Mouse (Mus musculus) forebrain, embryonic 13.5 days (tissue): ENCODE results near the gene 1110051M20Rik. TPM values are rescaled to one million over a fixed set of nuclear protein-coding genes. Genes with fewer than 3 reads are reported as not detected.

ENCODE experiments used
- ATAC-seq: fragments of 200-750 bp; cut with Nextera tagmentation; 2 replicates; pipeline ENCODE4 v1.8.0; 2017
- H3K27ac ChIP-seq: fragments of 300-500 bp; sonication (generic); 2 replicates; pipeline ENCODE4 v1.5.1; 2015; ENCODE audit warnings: inconsistent platforms, mild to moderate bottlenecking, moderate library complexity
- H3K27me3 ChIP-seq: fragments of 300-500 bp; sonication (generic); 2 replicates; pipeline ENCODE4 v1.6.1; 2015; ENCODE audit warnings: mild to moderate bottlenecking, inconsistent platforms
- H3K36me3 ChIP-seq: fragments of 300-500 bp; sonication (generic); 2 replicates; pipeline ENCODE4 v1.6.1; 2015; ENCODE audit warnings: mild to moderate bottlenecking, inconsistent platforms; ENCODE audit not compliant: poor library complexity, severe bottlenecking
- H3K4me1 ChIP-seq: fragments of 300-500 bp; sonication (generic); 2 replicates; pipeline ENCODE4 v1.6.1; 2015; ENCODE audit warnings: inconsistent platforms
- H3K4me2 ChIP-seq: fragments of 300-500 bp; sonication (generic); 2 replicates; pipeline ENCODE4 v1.6.1; 2015; ENCODE audit warnings: inconsistent platforms, mild to moderate bottlenecking, moderate library complexity
- H3K4me3 ChIP-seq: fragments of 300-500 bp; sonication (generic); 2 replicates; pipeline ENCODE4 v1.5.1; 2015; ENCODE audit warnings: mild to moderate bottlenecking, inconsistent platforms
- H3K9ac ChIP-seq: fragments of 300-500 bp; sonication (generic); 2 replicates; pipeline ENCODE4 v1.6.1; 2015; ENCODE audit warnings: mild to moderate bottlenecking, inconsistent platforms
- H3K9me3 ChIP-seq: fragments of 300-500 bp; sonication (generic); replicated peaks from 2 replicates; pipeline ENCODE4 v1.6.1; 2016; ENCODE audit warnings: inconsistent platforms
- WGBS: fragments of 180-500 bp; shearing (Covaris S2); methylation state at CpG from one replicate; pipeline ENCODE4 v1.1.7; 2015; 5-methylcytosine and 5-hydroxymethylcytosine counted together
- polyA plus RNA-seq: library from polyadenylated mRNA; unstranded; fragments of >200 nt; fragmentation: Nextera tagmentation; extraction: Ambion mirVana; gene quantifications from 2 replicates; pipeline ENCODE4 v1.2.1, GENCODE M21; 2015

Gene 1110051M20Rik
- polyA plus RNA-seq, 1 experiment from 2014 or later, result 137 TPM

- 54% methylated on average over 7 of the region's 7 CpGs for WGBS
- Histone ChIP-seq H3K9ac (no peak overlapping the region), H3K27ac (peak overlapping the region; percentile 94), H3K4me3 (no peak overlapping the region), H3K4me1 (peaks cover 66% of the 10 kb centered on the region), H3K36me3 (no peaks in the 10 kb centered on the region), H3K4me2 (no peak overlapping the region; the same call in 1 of the 2 replicates), H3K27me3 (no peaks in the 10 kb centered on the region), H3K9me3 (no peaks in the 10 kb centered on the region)
- no peak for ATAC-seq
These were observed 113.3 kb downstream of the 1110051M20Rik start for GRCm38 (mm10) chr2:91331051-91331843.

- no peaks in the 10 kb centered on the region for H3K36me3 ChIP-seq
- 22% methylated on average over 8 of the region's 8 CpGs for WGBS
- H3K4me3 ChIP-seq, result no peak overlapping the region
- no peaks in the 10 kb centered on the region for H3K9me3 ChIP-seq
- H3K27ac ChIP-seq, result peak overlapping the region; percentile 94
- H3K9ac ChIP-seq, result no peak overlapping the region
- no peaks in the 10 kb centered on the region for H3K27me3 ChIP-seq
- 0 out of 2 replicates have a peak overlapping the region, but pooled peaks have one; percentile 5 for H3K4me2 ChIP-seq
- H3K4me1 ChIP-seq, result peaks cover 71% of the 10 kb centered on the region
- ATAC-seq, result peak; percentile 45
These were observed 114.3 kb downstream of the 1110051M20Rik start for GRCm38 (mm10) chr2:91329996-91330738.

GRCm38 (mm10) chr2:91328729-91329125 lies 115.8 kb downstream of the 1110051M20Rik start:
- ATAC-seq, result no peak
- peaks cover 82% of the 10 kb centered on the region for H3K4me1 ChIP-seq
- no peak overlapping the region for H3K9ac ChIP-seq
- no peaks in the 10 kb centered on the region for H3K9me3 ChIP-seq
- no peaks in the 10 kb centered on the region for H3K27me3 ChIP-seq
- H3K4me3 ChIP-seq, result no peak overlapping the region
- WGBS, result 77% methylated on average over 3 of the region's 3 CpGs
- H3K36me3 ChIP-seq, result no peaks in the 10 kb centered on the region
- peak overlapping the region; percentile 27 for H3K4me2 ChIP-seq
- peak overlapping the region; percentile 94 for H3K27ac ChIP-seq

- no peak overlapping the region for H3K9ac ChIP-seq
- H3K9me3 ChIP-seq, result no peaks in the 10 kb centered on the region
- peak; percentile 82 for ATAC-seq
- H3K4me1 ChIP-seq, result peaks cover 82% of the 10 kb centered on the region
- H3K4me2 ChIP-seq, result peak overlapping the region; percentile 27
- WGBS, result 12% methylated on average over 12 of the region's 12 CpGs
- H3K27me3 ChIP-seq, result no peaks in the 10 kb centered on the region
- no peak overlapping the region for H3K4me3 ChIP-seq
- peak overlapping the region; percentile 94 for H3K27ac ChIP-seq
- no peaks in the 10 kb centered on the region for H3K36me3 ChIP-seq
These were observed 116.4 kb downstream of the 1110051M20Rik start for GRCm38 (mm10) chr2:91327968-91328728.

- WGBS, result 77% methylated on average over 13 of the region's 13 CpGs
- no peaks in the 10 kb centered on the region for H3K27me3 ChIP-seq
These were observed 117.7 kb downstream of the 1110051M20Rik start for GRCm38 (mm10) chr2:91326746-91327350.

GRCm38 (mm10) chr2:91324761-91325421 lies 119.6 kb downstream of the 1110051M20Rik start:
- Histone ChIP-seq H3K27me3 (no peaks in the 10 kb centered on the region), H3K9me3 (no peaks in the 10 kb centered on the region), H3K36me3 (no peaks in the 10 kb centered on the region), H3K4me3 (no peak overlapping the region), H3K4me2 (peak overlapping the region; percentile 37), H3K4me1 (peaks cover 51% of the 10 kb centered on the region), H3K27ac (peak overlapping the region; percentile 88), H3K9ac (no peak overlapping the region)
- peak; percentile 46 for ATAC-seq
- WGBS, result 14% methylated on average over 15 of the region's 15 CpGs

More at GRCm38 (mm10) chr2:91326746-91327350, 117.7 kb downstream of the 1110051M20Rik start:
- Histone ChIP-seq H3K4me1 (peaks cover 71% of the 10 kb centered on the region), H3K27ac (peak overlapping the region; percentile 94), H3K36me3 (no peaks in the 10 kb centered on the region), H3K9ac (no peak overlapping the region), H3K4me2 (no peak overlapping the region), H3K9me3 (no peaks in the 10 kb centered on the region), H3K4me3 (no peak overlapping the region)
- no peak for ATAC-seq

- H3K9ac ChIP-seq, result no peak overlapping the region
- no peak overlapping the region for H3K4me3 ChIP-seq
These were observed 120.2 kb downstream of the 1110051M20Rik start for GRCm38 (mm10) chr2:91324346-91324745.

GRCm38 (mm10) chr2:91322490-91322889 lies 122.0 kb downstream of the 1110051M20Rik start:
- no peak overlapping the region for H3K9ac ChIP-seq
- H3K4me3 ChIP-seq, result no peak overlapping the region
- no peaks in the 10 kb centered on the region for H3K9me3 ChIP-seq
- H3K27me3 ChIP-seq, result no peaks in the 10 kb centered on the region
- 83% methylated on average over 4 of the region's 4 CpGs for WGBS
- H3K4me2 ChIP-seq, result no peak overlapping the region
- H3K4me1 ChIP-seq, result peaks cover 27% of the 10 kb centered on the region
- ATAC-seq, result no peak
- H3K36me3 ChIP-seq, result no peaks in the 10 kb centered on the region
- no peak overlapping the region for H3K27ac ChIP-seq

More at GRCm38 (mm10) chr2:91324346-91324745, 120.2 kb downstream of the 1110051M20Rik start:
- Histone ChIP-seq H3K27me3 (no peaks in the 10 kb centered on the region), H3K9me3 (no peaks in the 10 kb centered on the region), H3K4me1 (peaks cover 46% of the 10 kb centered on the region), H3K27ac (peak overlapping the region; percentile 88), H3K4me2 (peak overlapping the region; percentile 37), H3K36me3 (no peaks in the 10 kb centered on the region)
- whole genome bisulfite sequencing, result 50% methylated on average over 1 of the region's 1 CpGs
- ATAC-seq, result no peak

- Histone ChIP-seq H3K9me3 (no peaks in the 10 kb centered on the region), H3K4me2 (no peak overlapping the region), H3K4me3 (no peak overlapping the region), H3K36me3 (no peaks in the 10 kb centered on the region; the same call in 1 of the 2 replicates), H3K27ac (no peak overlapping the region), H3K27me3 (no peaks in the 10 kb centered on the region), H3K9ac (no peak overlapping the region), H3K4me1 (peaks cover 22% of the 10 kb centered on the region)
- no peak for ATAC-seq
- WGBS, result 95% methylated on average over 2 of the region's 2 CpGs
These were observed 122.6 kb downstream of the 1110051M20Rik start for GRCm38 (mm10) chr2:91321923-91322322.

GRCm38 (mm10) chr2:91320559-91321529 lies 123.7 kb downstream of the 1110051M20Rik start:
- H3K4me3 ChIP-seq, result no peak overlapping the region
- H3K4me2 ChIP-seq, result no peak overlapping the region
- no peak overlapping the region for H3K27ac ChIP-seq
- no peaks in the 10 kb centered on the region for H3K9me3 ChIP-seq
- peaks cover 2% of the 10 kb centered on the region; the same call in 1 of the 2 replicates for H3K36me3 ChIP-seq
- H3K9ac ChIP-seq, result no peak overlapping the region
- 92% methylated on average over 10 of the region's 10 CpGs for WGBS
- H3K4me1 ChIP-seq, result peaks cover 14% of the 10 kb centered on the region
- no peak for ATAC-seq
- no peaks in the 10 kb centered on the region for H3K27me3 ChIP-seq
